Mouse (Mus musculus): ENCODE measurements around the gene Prpf18.
"Not testable (repeated sequence)": the region's sequence is repeated elsewhere in the genome, so short reads cannot be mapped to it uniquely, and the experiment has no call there.

Gene Prpf18

DNA sequence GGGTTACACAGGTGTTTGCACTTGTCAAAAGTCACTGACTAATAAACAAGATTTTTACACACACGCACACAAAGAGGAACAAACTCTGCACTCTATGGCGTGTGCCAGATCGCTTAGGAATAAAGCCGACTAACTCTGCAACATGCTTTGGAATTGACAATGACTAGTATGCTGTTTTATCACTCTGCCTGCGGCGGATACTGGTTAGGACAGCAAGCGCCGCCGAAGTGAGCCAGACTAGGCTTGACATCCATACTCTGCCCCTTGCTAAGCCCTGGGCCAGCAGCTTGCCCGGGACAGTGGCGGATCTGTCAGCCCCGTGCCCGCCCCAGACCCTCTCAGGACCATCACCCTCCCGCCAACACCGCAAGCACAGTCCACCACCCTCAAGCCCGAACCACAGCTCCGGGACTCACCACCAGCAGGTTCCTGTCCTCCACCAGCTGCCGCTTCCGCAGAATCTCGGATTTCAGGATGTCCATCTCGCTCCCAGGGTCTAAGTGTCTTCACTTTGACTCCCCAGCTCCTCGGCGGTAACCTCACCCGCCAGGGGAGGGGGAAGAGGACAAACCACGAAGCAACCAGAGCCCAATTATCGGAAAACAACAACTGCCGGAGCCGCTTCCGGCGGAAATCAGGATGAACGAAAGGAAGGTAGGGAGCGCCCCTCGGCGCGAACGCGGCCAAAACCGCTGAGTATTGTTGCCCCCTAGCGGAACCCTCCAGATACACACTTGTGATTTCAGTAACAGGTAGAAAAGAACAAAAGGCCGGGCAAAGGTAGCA, at the start of gene Prpf18:
Gene Prpf18 (minus strand): TSS at position 614 of the 786 bp plus-strand sequence.
- peak; percentile 83 to 91 for DNase-seq

DNA sequence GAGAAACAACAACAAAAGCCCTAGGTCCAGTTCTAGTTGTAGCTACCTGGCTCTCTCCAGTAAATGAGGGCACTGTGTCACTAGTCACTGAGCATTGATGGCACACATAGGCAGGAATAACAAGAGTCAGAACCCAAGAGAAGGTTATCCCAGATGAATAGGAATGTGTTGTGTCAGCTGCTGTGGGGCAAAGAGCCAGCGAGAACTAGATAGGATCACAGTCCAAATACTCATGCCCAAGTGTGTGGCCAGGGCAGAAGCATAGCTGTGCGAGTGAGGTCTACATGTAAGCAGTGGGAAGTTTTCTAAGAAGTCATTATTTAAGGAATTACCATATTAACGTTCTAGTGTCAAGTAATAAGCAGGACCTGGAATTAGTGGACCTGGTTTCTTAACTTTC, 28.0 kb upstream of the Prpf18 start:
- peak; percentile 13 to 38 for DNase-seq

DNA sequence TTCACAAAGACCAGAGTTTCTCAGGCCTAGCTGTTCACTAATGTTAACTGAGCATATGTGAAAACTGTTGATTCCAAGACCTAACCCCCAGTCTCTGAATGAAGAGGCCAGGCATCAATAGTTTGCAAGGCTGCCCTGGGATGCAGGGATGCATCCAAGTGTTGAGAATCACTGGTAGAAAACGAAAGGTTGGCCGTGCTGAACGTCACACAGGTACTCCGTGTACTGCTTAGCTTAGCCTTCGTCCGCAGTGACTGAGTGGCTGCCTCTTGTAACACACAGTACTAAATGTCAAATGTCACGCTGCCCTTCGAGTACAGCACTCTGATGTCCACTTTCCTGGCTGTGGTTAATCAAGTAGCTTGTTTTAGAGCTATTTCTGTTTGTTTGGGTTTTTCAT, 19.7 kb upstream of the Prpf18 start:
- no peak for DNase-seq

DNA sequence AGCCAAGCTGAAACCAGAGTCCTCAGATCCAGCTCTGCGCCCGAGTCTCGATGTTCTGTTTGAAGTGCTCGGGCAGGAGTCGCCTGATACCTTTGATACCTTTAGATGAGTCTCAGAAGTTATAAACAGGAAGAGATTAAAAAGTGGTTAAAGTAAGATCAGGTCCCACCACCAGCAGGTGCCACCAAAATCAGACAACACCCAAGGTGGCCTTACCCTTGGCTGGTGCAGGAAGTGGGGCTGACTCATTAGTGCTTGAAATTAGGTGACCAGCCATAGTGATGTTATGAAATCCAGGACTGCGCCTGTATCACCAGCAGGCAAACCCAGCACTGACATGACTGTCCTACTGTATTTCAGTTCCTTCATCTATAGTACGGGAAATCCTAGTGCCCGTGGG, 17.8 kb upstream of the Prpf18 start:
- DNase-seq: no peak

DNA sequence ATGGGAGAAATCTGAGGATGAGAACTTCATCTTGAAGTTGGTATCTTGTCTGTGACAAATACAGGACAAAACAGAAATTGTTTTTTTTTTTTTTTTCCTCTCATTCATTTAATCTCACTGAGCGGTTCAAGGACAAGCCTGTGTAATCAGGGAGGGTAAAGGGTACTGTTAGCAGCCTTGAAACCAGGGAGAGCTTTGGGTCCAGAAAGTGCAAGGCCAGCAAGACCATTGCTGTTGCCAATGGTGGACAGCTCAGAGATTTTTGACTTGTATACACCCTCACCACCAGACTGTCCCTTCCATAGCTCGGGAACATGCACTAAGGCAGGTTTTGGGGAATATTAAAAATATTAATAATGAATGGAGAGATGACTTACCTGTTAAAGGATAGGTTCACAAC, 16.7 kb upstream of the Prpf18 start:
- no peak for DNase-seq

DNA sequence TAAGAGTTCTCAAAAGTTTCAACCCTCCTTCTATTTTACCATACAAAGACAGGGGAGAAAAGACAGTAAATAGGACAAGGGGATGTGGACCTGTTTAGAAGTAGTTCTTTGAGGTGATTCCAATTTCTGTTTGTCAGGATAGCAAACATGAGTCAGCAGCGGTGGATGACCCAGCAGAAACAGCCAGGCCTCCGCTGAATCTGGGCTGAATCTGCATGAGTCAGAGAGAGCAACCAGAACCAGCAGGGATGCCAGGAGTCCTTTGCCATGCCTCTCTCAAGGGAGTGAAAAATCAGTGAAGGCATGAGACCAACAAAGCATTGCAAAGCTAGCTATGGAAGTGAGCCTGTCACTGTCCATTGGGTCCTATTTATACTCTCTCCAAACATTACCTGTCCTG, 8.8 kb upstream of the Prpf18 start:
- DNase-seq: no peak

DNA sequence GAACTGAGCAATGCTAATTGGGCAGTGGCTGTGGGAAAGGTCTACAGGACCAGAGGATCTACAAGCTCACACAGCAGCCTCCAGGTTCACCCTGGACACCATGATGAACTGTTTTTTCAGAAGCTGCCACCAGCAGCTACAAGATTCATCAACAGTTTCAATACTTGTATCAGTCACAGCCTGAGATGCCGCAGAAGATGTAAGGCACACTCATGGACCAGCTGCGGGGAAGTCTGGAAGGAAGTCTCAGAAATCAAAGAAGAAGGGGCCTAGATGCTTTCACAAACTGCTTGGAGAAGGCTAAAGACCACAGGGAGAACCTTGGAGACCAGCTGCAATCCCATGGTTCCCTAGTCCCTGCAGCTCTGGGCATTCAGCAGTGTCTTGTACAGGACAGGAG, 2.3 kb downstream of the Prpf18 start:
- DNase-seq: no peak

DNA sequence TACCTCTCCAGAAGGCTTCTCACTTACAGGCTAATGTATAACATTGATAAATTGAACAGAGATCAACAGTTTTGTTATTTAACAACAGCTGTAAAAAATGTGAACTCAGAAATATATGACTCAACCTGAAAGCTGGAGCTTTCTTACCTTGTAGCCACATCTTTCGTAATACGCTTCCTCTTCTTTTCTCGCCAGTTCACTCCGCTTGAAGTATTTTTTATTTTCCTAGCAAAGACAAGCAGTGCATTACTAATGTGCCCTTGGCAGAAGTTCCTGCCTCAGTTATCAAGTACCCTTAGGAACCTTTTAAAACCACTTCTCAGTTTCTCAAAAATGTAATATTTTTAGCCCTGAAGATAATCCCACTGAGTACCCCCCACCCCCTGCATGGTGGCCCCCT, 3.8 kb downstream of the Prpf18 start:
- no peak for DNase-seq

DNA sequence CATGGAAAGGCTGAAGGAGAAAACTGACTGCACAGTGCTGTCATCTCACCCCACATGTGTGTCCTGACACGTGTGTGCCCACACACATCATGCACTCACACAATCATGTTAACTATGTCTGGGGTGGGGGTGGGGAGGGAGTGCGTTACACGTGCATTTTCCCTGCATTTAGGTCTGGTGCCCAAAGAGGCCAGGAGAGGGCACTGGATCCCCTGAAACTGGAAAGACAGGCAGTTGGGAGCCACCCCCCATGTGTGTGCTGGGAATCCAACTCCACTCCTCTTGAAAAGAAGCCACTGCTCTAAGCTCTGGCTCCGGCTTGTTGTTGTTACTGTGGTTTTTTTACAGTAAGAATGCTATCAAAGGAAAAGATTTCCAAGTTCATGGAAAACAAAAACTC, 6.8 kb downstream of the Prpf18 start:
- DNase-seq: no peak

DNA sequence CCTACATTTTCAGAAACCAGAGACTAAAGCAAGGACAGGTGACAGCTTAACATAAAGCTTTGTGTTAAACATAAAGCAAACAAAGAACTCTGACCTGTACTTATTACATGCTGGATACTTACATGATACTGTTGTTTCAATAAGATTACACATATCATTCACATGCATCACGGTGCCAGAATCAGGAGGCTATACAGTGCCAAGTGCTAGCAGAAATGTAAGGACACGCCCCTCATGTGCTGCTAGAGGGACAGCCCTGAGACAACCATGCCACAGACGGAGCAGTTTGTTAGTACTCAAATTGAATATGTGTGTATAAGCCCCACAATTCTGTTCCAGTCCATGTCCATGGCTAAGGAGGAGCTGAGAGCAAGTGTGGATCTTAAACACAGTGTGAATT, 13.7 kb downstream of the Prpf18 start:
- DNase-seq: no peak

DNA sequence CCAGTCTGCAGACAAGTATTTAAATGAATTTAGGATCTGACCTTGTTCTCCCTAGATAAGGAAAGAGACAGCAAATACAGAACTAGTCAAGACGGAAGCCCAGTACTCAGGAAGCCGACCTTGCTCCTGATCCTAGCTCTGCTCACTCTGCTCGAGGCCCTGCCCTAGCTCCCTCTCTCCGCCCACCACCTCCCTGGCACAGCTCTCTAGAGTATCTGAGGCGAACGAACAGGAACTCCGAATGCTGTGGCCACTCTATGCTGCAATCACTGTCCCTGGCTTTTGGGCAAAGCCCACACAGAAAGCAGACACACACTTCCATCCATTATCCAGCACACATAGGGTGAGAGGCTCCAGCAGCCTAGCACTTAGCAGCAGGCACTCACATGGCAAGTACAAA, 15.3 kb downstream of the Prpf18 start:
- no peak for DNase-seq

DNA sequence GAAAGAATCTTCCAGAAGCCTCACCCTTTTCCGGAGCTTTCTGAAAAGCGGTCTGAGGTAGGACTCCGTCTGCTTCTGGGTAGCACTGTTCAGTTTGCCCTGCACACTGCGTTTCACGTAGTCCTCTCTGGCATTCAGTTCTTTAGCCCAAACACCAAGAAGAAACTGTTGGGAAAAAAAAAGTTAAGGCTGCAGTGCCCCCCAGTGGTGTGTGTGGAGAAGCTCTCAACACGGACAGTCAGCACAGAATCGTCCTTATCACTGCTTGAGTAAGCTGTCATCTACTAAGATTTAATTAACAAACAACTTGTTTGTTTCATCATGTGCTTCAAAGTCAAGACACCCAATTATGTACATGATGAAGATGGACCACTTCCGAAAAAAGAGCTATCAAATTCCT, 16.1 kb downstream of the Prpf18 start:
- no peak for DNase-seq

DNA sequence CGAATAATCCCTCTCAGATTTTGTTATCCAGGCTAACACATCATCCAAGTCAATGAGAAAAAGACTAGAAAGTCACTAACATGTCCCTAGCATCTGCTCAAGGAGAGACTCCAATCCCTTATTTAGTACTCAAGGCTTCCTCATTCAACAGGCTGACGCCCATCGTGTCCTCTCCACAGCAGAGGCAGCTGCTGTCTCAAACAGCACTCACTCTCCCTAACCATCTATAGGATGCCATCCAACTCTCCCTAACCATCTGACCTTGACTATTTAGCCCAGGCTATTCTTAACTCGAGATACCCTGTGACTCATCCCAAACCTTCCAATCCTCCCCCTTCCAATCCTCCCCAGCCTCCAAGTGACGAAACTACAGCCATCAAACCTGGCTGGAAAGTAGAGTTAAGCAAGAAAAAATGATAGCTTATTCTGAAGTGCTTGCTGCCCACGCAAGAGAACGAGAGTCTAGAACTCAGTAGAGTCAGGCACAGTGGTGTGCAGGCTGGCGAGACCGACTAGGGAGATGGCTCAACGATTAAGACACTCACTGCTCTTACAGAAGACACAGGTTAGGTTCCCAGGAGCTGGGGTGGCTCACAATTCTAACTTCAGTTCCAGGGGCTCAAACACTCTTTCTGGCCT, 21.6 kb downstream of the Prpf18 start:
- no peak for DNase-seq

DNA sequence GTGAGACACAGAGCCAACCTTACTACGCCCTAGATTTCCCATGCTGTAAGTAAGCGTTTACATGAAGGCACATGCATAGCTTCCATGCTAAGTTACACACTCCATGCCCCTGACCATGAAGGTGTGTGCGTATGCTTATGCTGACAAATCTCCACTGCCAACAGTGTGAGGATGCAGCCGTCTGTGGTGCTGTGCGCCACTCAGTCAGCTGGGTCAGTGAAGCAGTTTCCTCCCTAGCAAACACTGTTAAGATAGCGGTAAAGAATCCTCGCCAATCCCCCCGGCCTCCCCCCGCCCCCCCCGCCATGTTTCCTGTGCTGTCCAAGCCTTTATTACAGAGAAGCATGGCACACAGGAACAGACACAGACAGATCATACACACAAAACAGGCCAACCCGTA, 22.4 kb downstream of the Prpf18 start:
- DNase-seq: no peak

DNA sequence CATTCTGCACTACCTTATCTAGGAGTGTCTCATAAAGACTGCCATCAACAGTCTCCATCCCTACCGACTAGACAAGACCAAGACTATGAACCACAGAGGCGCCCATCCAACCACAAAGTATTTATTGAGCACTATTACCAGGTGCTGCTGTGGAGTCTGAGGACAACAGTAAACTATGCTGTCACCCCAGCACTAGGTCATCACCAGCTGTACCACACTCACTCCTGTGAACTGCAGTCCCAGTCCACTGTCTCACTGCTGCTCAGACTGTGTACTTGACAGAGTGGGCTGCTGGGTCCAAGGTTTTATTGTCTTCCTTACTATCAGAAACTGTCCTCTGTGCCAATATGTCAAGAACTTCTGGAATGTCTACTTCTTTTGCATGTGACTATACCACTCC, 23.0 kb downstream of the Prpf18 start:
- DNase-seq: no peak

DNA sequence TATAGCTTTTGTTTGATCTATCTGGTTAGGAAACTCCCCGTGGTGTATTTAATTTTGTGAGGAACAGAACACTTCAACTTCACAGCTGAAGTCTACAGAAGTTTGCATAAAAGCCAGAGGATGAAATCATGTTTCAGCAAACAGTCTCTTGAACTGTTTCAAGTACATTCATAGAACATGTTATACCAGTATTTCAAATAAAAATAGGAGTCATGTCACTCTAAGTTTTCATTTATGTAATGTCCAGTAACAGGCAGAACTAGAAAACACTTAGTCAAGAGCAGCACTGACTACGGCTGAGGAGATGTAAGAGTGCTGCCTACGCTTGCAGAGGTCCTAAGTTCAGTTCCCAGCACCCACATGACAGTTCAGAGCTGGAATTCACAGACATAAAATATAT, 25.0 kb downstream of the Prpf18 start:
- DNase-seq: no peak

DNA sequence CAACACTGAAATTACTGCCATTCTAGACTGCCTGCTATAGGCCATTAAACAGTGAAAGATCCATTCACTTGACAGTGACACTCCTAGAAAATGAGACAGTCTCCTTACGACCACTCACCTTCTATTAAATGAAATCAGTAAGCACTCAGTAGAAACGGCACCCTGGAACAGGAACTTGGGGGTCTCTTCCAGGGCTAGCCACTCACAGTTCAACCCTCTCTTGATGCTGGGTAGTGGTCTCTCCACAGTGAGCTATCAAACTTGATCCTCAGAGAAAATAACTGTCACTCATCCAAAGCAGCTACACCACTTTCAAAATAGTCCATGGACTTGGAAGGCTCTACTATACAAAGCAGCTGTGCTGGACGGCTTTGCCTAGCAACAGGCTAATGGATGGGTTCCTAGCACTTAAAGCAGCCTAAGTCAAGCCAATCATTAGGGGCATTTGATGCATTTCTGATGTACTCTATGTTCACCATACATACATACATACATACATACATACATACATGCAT, 30.4 kb downstream of the Prpf18 start:
- no peak for DNase-seq

DNA sequence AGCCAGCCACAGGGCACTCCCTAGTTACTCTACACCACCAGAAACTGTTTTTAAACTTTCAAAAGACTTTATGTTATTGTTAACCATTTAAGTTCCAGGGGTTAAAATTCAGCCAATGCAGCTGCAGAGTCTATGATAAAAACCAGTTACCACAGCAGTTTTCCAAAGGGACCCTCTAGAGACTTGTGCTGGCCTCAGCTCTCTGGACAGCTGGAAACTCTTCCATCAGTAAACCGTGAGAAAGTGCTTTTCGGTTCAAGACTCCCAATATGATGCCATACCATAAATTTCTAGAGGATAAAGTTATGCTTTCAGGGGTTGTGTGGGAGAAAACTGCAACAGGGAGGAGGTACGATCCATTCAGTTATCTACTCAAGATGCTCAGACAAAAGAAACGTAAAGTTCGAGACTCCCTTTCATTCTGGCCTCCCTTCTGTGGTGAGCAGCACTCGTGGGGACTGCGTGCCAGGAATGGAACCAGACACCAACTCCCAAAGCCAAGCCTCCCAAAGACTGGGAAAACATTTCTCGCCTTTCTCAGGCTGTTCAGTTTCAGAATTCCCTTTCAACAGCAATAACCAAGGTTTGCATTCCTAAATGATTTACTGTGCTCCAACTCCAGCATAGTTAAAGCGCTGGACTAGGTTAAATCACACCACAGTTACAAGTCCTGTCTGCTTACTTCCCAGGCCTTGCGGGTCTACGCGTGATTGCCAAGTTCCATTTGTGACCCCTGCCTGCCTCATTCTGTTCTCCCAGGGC, 31.1 kb downstream of the Prpf18 start:
- DNase-seq: no peak

DNA sequence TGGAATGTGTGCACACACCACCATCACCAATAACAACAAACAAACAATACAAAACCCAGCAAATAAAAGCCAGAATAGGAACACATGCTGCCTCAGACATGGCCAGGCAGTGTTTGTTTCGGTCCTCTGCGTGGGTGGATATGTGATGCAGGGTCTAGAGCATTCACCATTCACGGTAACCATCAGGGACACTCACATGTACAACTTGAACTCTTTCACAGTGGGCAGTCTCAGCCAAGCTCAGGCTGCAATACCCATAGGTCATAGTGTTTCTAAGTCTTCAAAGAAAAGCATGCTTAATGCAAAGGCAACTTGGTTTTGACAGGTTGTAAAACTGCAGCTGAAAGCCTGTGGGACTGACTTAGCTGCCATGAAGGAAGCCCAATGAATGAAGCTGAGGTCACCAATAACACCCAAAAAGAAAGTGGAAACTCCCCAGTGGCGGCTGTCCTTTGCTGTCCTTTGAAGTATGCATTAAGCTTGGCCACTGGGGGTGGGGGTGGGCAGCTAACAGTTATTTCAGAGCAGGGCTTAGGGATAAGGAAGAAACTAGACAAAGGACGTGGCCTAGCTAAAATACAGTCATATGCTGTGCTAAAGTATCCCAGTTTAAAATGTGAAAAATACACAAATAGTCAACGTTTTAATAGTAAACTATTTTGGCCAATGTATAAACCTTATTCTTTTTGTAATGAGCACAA, 31.9 kb downstream of the Prpf18 start:
- DNase-seq: no peak

DNA sequence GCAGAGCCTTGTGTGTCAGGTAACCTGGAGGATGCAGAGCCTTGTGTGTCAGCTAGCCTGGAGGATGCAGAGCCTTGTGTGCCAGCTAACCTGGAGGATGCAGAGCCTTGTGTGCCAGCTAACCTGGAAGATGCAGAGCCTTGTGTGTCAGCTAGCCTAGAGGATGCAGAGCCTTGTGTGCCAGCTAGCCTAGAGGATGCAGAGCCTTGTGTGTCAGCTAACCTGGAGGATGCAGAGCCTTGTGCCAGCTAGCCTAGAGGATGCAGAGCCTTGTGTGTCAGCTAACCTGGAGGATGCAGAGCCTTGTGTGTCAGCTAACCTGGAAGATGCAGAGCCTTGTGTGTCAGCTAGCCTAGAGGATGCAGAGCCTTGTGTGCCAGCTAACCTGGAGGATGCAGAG, 32.8 kb downstream of the Prpf18 start:
- DNase-seq: not testable (repeated sequence)

DNA sequence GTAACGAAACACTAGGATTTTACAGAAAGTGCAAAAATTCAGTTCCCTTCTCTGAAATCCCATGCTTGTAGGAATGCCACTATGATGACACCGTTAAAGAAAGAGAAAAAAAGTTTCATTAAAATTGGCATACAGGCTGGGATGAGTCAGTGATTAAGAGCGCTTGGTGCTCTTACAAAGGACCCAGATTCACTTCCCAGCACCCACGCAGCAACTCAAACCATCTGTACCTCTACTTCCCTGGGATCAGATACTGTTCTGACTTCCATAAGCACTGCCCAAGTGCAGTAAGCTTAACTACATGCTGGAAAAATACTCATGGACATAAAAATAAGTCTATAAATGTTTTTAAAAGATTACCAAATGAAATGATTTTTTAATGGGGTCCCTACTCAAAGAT, 34.9 kb downstream of the Prpf18 start:
- DNase-seq: no peak

DNA sequence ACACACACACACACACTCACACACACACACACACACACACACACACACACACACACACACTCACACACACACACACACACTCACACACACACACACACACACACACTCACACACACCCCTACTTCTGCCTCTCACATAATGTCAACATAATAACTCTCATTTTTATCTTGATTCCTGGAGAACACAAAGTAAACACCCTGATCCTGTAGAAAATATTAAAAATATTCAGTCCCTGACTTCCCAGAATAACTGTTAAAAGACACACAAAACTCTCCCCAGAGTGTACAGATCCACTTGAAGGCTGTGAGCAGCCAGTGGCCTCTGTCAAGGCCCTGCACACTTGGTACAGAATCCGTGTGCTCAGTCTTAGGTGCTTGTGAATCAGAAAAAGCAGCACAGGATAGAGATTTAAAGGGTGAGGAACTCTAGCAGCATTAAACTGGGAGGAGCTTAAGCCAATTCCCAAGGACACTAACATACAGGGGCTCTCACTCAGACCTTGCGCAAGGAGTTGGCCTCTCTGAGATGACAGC, 36.8 kb downstream of the Prpf18 start:
- no peak for DNase-seq
